Mouse (Mus musculus): ENCODE measurements around the gene Glg1. TPM values are rescaled to one million over a fixed set of nuclear protein-coding genes. Genes with fewer than 3 reads are reported as not detected.

Glg1 gene
- total and polyA plus RNA-seq, 3 experiments = 13.8 to 32.2 (median 21.6) TPM

- dilution Hi-C loops (cut with MboI; ENCODE audit: extremely low pct_ligation_motif_present, extremely low pct_unique_long_range_greater_than_20kb, low sequenced_read_pairs) = no loop called here
- Histone ChIP-seq H3K4me3 (replicated peaks in 1 of 3; ENCODE audit: low read depth in 2 of 3, low read length in 2 of 3, poor library complexity in 1 of 3) (no peak overlapping the region), H3K36me3 (replicated peaks in 1 of 2; ENCODE audit: control insufficient read depth in 1 of 2, insufficient read depth in 1 of 2, low read length in 1 of 2) (no peaks in the 10 kb centered on the region), H3K27me3 (replicated peaks) (no peaks in the 10 kb centered on the region), H3K9me3 (replicated peaks; ENCODE audit: low read length) (peaks cover 12% of the 10 kb centered on the region), H3K9ac (ENCODE audit: insufficient read depth, low read depth) (no peak overlapping the region), H3K27ac (ENCODE audit: insufficient read depth, low read depth) (no peak overlapping the region), H3K4me2 (ENCODE audit: insufficient read depth, low read depth, poor library complexity, severe bottlenecking) (no peak overlapping the region), H3K79me2 (replicated peaks; ENCODE audit: control insufficient read depth, extremely low read depth, insufficient read depth, poor library complexity, severe bottlenecking) (peaks cover 12% of the 10 kb centered on the region), H3K4me1 (ENCODE audit: control insufficient read depth in 1 of 2, insufficient read depth in 2 of 2) (peaks cover 0 to 10% of the 10 kb centered on the region in 2 experiments; a peak in 1 of 4 replicates)
- DNase-seq (ENCODE audit: extremely low read depth) = no peak
- TF ChIP-seq NELFE (IDR thresholded peaks at IDR 0.05; ENCODE audit: low read depth, low read length) (no peak), HCFC1 (IDR thresholded peaks at IDR 0.05; ENCODE audit: low read depth, low read length) (no peak), MAFK (IDR thresholded peaks at IDR 0.05; ENCODE audit: insufficient replicate concordance, low read length) (no peak), EP300 (IDR thresholded peaks at IDR 0.05; ENCODE audit: low read length) (no peak), NRF1 (IDR thresholded peaks at IDR 0.05; ENCODE audit: low read depth, low read length) (no peak), RCOR1 (conservative IDR thresholded peaks at IDR 0.05; ENCODE audit: low read depth, low read length) (no peak), ELF1 (IDR thresholded peaks at IDR 0.05; ENCODE audit: low read depth, low read length) (no peak), SIN3A (IDR thresholded peaks at IDR 0.05; ENCODE audit: low read length) (no peak), GABPA (IDR thresholded peaks at IDR 0.05; ENCODE audit: insufficient replicate concordance, low read depth, low read length) (no peak)
- in situ Hi-C loops (cut with MboI; ENCODE audit: low pct_ligation_motif_present, low pct_unique_long_range_greater_than_20kb, low sequenced_read_pairs) = no loop called here
These were observed 3.0 kb upstream of the Glg1 start for GRCm38 (mm10) chr8:111261981-111262381.

- no peak overlapping the region for H3K4me2 ChIP-seq (ENCODE audit: insufficient read depth, low read depth, poor library complexity, severe bottlenecking)
- H3K4me1 ChIP-seq (ENCODE audit: control insufficient read depth in 1 of 2, insufficient read depth in 2 of 2) = peaks cover 0 to 16% of the 10 kb centered on the region in 2 experiments; a peak in 2 of 4 replicates
- peaks cover 19% of the 10 kb centered on the region for H3K79me2 ChIP-seq (replicated peaks; ENCODE audit: control insufficient read depth, extremely low read depth, insufficient read depth, poor library complexity, severe bottlenecking)
- no peak overlapping the region for H3K9ac ChIP-seq (ENCODE audit: insufficient read depth, low read depth)
- H3K4me3 ChIP-seq (replicated peaks in 1 of 3; ENCODE audit: low read depth in 2 of 3, low read length in 2 of 3, poor library complexity in 1 of 3) = no peak overlapping the region
- in situ Hi-C loops (cut with MboI; ENCODE audit: low pct_ligation_motif_present, low pct_unique_long_range_greater_than_20kb, low sequenced_read_pairs) = no loop called here
- no peak overlapping the region for H3K27ac ChIP-seq (ENCODE audit: insufficient read depth, low read depth)
- dilution Hi-C loops (cut with MboI; ENCODE audit: extremely low pct_ligation_motif_present, extremely low pct_unique_long_range_greater_than_20kb, low sequenced_read_pairs) = no loop called here
- H3K36me3 ChIP-seq (replicated peaks in 1 of 2; ENCODE audit: control insufficient read depth in 1 of 2, insufficient read depth in 1 of 2, low read length in 1 of 2) = peaks cover 0 to 6% of the 10 kb centered on the region in 2 experiments
- DNase-seq (ENCODE audit: extremely low read depth) = no peak
- no peaks in the 10 kb centered on the region for H3K27me3 ChIP-seq (replicated peaks)
- H3K9me3 ChIP-seq (replicated peaks; ENCODE audit: low read length) = no peaks in the 10 kb centered on the region
- TF ChIP-seq TBP (conservative IDR thresholded peaks at IDR 0.05; ENCODE audit: low read depth, low read length) (0 out of 2 replicates have a peak, but pooled peaks have one; percentile 27), CHD2 (IDR thresholded peaks at IDR 0.05; ENCODE audit: low read length) (no peak), E2F4 (IDR thresholded peaks at IDR 0.05; ENCODE audit: insufficient replicate concordance, low read depth, low read length) (no peak), ZKSCAN1 (IDR thresholded peaks at IDR 0.05; ENCODE audit: borderline replicate concordance, low read depth, low read length) (no peak), HCFC1 (IDR thresholded peaks at IDR 0.05; ENCODE audit: low read depth, low read length) (no peak)
These were observed 1.2 kb upstream of the Glg1 start for GRCm38 (mm10) chr8:111260251-111260650.

GRCm38 (mm10) chr8:111259408-111259741 is 359 bp upstream of the Glg1 start:
- H3K27ac ChIP-seq (ENCODE audit: insufficient read depth, low read depth) = no peak overlapping the region; the same call in 1 of the 2 replicates
- H3K9me3 ChIP-seq (replicated peaks; ENCODE audit: low read length) = no peaks in the 10 kb centered on the region
- peaks cover 0 to 16% of the 10 kb centered on the region in 2 experiments; a peak in 2 of 4 replicates for H3K4me1 ChIP-seq (ENCODE audit: control insufficient read depth in 1 of 2, insufficient read depth in 2 of 2)
- H3K4me3 ChIP-seq (replicated peaks in 1 of 3; ENCODE audit: low read depth in 2 of 3, low read length in 2 of 3, poor library complexity in 1 of 3) = peak overlapping the region; percentile 79 to 90 (median 86)
- H3K79me2 ChIP-seq (replicated peaks; ENCODE audit: control insufficient read depth, extremely low read depth, insufficient read depth, poor library complexity, severe bottlenecking) = peaks cover 23% of the 10 kb centered on the region
- peak; percentile 72 for DNase-seq (ENCODE audit: extremely low read depth)
- TF ChIP-seq MEF2A (IDR thresholded peaks at IDR 0.05; ENCODE audit: borderline replicate concordance, low read depth, low read length) (0 out of 2 replicates have a peak, but pooled peaks have one; percentile 54), JUND (conservative IDR thresholded peaks at IDR 0.05; ENCODE audit: low read depth, low read length) (peak; percentile 47; the same call in 1 of the 2 replicates), CHD2 (IDR thresholded peaks at IDR 0.05; ENCODE audit: low read length) (no peak), ELF1 (IDR thresholded peaks at IDR 0.05; ENCODE audit: low read depth, low read length) (peak; percentile 26; the same call in 1 of the 2 replicates), SIN3A (IDR thresholded peaks at IDR 0.05; ENCODE audit: low read length) (peak; percentile 2; the same call in 1 of the 2 replicates), MAX (IDR thresholded peaks at IDR 0.05; ENCODE audit: low read length) (0 out of 2 replicates have a peak, but pooled peaks have one; percentile 5), NRF1 (IDR thresholded peaks at IDR 0.05; ENCODE audit: low read depth, low read length) (no peak), E2F4 (IDR thresholded peaks at IDR 0.05; ENCODE audit: insufficient replicate concordance, low read depth, low read length) (0 out of 2 replicates have a peak, but pooled peaks have one; percentile 46), KAT2A (IDR thresholded peaks at IDR 0.05; ENCODE audit: insufficient replicate concordance, low read length) (0 out of 2 replicates have a peak, but pooled peaks have one; percentile 25)
- dilution Hi-C loops (cut with MboI; ENCODE audit: extremely low pct_ligation_motif_present, extremely low pct_unique_long_range_greater_than_20kb, low sequenced_read_pairs) (no loop called here), in situ Hi-C loops (cut with MboI; ENCODE audit: low pct_ligation_motif_present, low pct_unique_long_range_greater_than_20kb, low sequenced_read_pairs) (no loop called here)
- H3K4me2 ChIP-seq (ENCODE audit: insufficient read depth, low read depth, poor library complexity, severe bottlenecking) = peak overlapping the region; percentile 78
- peak overlapping the region; percentile 88 for H3K9ac ChIP-seq (ENCODE audit: insufficient read depth, low read depth)
- H3K27me3 ChIP-seq (replicated peaks) = no peaks in the 10 kb centered on the region
- H3K36me3 ChIP-seq (replicated peaks in 1 of 2; ENCODE audit: control insufficient read depth in 1 of 2, insufficient read depth in 1 of 2, low read length in 1 of 2) = peaks cover 0 to 14% of the 10 kb centered on the region in 2 experiments
